Mouse (Mus musculus): ENCODE data around the gene Parp6.

Parp6 gene

DNA sequence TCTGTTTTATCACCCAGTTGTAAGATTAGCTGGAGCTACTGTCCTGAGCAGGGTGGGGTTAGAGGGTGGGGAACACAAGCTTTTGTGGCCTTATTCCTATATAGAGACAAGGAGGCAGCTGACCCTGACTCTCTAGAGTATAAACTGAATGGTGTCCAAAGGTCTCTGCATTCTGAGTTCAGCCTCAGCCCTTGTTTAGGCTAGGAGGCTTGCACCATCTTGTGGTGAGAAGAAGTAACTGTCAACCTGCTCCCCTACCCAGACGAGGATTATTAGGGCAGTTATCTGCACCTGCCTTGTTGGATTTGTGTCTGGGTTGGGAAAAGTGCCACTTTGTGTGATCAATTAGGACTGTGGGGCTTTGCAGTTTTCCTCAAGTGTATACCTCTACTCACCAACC, 61.2 kb downstream of the Parp6 start:
- 0 out of 2 replicates have a peak, but pooled peaks have one; percentile 54 for ATAC-seq (ENCODE audit: insufficient number of reproducible peaks, low FRiP score, low TSS enrichment)

DNA sequence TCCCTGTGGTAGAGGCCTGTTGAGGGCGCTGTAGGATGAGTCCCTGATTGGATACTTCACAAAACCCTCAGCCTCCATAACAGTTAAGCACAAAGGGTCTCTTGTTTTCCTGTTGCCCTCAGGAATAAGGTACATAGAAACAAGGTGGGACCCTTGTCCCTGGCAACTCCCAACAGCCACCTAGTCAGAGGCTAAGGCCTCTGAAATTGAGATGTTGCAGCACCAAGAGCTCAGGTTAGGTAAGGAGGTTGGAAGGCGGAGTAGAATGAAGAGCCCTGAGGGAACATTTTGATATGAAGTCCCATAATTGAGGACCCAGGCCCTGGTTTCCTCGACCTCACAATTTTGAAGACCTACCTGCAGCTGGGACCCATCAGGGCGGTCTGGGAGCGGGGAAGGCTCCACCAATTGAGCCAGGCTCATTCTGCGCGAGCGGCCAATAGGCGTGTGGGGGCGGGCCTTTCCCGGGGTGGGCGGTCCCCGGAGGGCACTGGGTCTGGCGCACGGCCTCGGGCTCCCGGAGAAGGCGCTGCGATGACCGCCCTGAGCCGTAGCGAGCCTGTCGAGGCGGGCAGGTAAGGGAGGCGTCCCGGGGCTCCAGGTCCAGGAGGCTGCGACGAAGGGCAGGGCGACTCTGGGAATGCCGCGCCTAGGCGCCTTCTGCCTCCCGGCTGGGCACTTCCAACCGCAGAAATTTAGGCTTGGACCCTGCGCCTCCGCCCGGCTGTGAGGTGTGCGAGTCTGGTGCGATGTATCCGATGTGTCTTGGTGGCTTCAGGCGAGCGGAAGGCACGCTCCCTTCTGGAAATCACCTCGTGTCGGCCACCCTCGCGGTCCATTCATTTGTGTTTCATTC, 62.8 kb downstream of the Parp6 start, which contains the start of gene Gramd2:
Gene Gramd2 (plus strand): TSS at position 467 of the 856 bp plus-strand sequence.
- peak; percentile 81 for ATAC-seq (ENCODE audit: insufficient number of reproducible peaks, low FRiP score, low TSS enrichment)

GRCm38 (mm10) chr9:59680534-59680875, 63.4 kb downstream of the Parp6 start:
- peak; percentile 23; the same call in 1 of the 2 replicates for ATAC-seq (ENCODE audit: insufficient number of reproducible peaks, low FRiP score, low TSS enrichment)

- ATAC-seq (ENCODE audit: insufficient number of reproducible peaks, low FRiP score, low TSS enrichment), result no peak
Measured at GRCm38 (mm10) chr9:59684020-59684419, 66.9 kb downstream of the Parp6 start.

GRCm38 (mm10) chr9:59687416-59688046, 70.4 kb downstream of the Parp6 start:
- ATAC-seq (ENCODE audit: insufficient number of reproducible peaks, low FRiP score, low TSS enrichment), result no peak

DNA sequence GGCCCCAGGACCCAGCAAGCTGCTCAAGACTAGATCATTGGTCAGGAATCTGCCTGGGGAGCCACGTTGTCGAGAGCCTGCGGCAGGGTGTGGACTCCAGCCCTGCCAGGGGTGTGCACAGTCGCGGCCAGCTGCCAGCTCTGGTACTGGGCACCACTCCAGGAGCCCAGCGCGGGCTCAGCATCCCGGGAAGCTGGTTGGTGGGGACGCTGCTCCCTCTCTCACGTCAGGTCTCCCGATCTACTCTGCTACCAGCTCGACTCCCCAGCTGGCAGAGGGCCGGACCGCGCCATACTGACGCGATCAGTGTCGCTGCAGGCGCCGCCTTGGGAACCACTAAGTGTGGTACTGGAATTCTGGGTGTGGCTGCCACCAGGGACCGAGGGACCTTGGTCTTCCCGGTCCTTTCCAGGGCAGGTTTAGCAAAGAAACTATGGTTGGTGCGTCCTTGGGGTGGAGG, 74.6 kb downstream of the Parp6 start:
- peak; percentile 49; the same call in 1 of the 2 replicates for ATAC-seq (ENCODE audit: insufficient number of reproducible peaks, low FRiP score, low TSS enrichment)

DNA sequence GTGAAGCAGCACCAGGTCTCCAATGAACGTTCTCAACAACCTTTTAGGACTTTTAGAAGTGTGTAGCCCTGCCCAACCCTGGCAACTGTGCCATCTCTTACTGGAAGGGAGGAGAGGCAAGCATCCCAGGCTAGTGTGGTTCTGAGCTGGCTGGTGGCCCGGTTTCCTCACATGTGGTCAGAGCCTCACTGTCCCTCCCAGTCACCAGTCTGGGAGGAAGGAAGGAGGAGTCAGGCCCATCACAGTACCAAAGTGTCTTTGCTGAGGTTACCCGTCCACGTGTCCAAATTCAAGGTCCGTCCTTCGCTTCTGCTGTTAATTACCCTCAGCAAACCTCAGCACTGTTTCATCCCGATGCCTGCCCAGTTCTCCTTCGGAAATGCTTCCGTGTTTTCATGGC, 75.1 kb downstream of the Parp6 start:
- ATAC-seq (ENCODE audit: insufficient number of reproducible peaks, low FRiP score, low TSS enrichment), result peak; percentile 56; the same call in 1 of the 2 replicates

DNA sequence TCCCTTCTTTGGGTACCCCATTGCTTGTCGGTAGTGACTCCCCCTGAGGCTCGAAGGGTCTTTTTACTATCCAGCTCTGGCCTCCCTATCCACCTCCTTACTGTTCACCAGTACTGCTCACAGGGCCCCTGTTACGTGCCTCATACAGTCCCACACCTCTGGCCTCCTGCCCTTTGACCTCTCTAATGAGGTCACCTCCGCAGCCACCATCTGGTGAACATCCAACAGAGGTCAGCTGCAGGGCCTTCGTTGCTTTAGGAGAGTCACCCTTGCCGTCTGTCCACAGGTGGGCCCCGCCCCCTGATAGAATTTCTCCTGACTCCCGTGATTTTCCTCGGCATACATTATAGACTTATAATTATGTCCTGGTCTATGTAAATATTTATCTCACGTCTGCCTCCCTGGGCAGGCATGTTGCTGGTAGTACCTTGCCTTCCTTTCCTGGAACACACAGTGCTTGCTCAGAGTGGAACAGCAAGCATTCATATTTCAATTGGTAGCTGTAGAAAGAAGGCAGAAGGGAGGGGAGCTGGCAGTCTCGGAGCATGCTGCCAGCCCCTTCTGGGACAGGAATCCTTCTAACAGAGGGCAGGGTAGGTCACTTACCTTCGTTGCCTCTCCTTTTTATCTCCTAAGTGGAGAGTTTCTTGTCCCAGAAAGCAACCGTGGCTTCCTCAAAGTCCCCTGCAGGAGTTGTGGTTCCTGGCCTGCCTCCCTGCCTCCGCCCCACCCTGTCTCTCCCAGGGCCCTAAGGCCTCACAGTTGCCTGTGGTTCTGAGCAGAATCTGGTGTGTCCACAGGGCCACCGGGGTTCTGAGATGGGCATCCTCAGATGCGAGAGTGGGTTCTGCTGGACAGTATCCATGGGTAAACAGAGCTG, 77.7 kb downstream of the Parp6 start:
- no peak for ATAC-seq (ENCODE audit: insufficient number of reproducible peaks, low FRiP score, low TSS enrichment)

- ATAC-seq (ENCODE audit: insufficient number of reproducible peaks, low FRiP score, low TSS enrichment), result no peak
Measured at GRCm38 (mm10) chr9:59695451-59695813, 78.3 kb downstream of the Parp6 start.

- no peak for ATAC-seq (ENCODE audit: insufficient number of reproducible peaks, low FRiP score, low TSS enrichment)
Measured at GRCm38 (mm10) chr9:59696381-59696780, 79.3 kb downstream of the Parp6 start.
